ENCODE assay signal across 8 mouse cellular contexts in genomic region chr16:31493550-31493965, GRCm38 (mm10).
A peak's percentile ranks its signal among the peaks of the same experiment; 100 is the strongest.
DNase-seq lines count a peak whose midpoint lies in the region; ATAC-seq and TF ChIP-seq lines count a peak whose summit lies in the region.

No protein-coding gene starts in this region.

- peak overlapping the region; percentile 42; the same call in 1 of the 2 replicates for H3K27ac ChIP-seq in lung, embryonic 14.5 days (ENCODE audit: low read depth)
- peak overlapping the region; percentile 37; the same call in 1 of the 2 replicates for H3K27ac ChIP-seq in forebrain, embryonic 12.5 days
- no peak overlapping the region for H3K27ac ChIP-seq in midbrain, embryonic 16.5 days (ENCODE audit: low read length)

- intact Hi-C loops in left cerebral cortex, postnatal 25 days (cut with DNase I) = no loop called here

- TF ChIP-seq CTCF in lung, embryonic 14.5 days (IDR thresholded peaks at IDR 0.05; ENCODE audit: low read depth) = no peak

- DNase-seq in CD4-positive, CD25-positive, alpha-beta regulatory T cell, adult 2 months (ENCODE audit: low read depth, low spot score) = peak; percentile 6
- DNase-seq in lung, embryonic 14.5 days = no peak
- DNase-seq in lung, postnatal 25 days (ENCODE audit: low spot score) = no peak
- DNase-seq in ovary, adult 18-20 months (ENCODE audit: low spot score) = no peak
- DNase-seq in left cerebral cortex, postnatal 25 days (ENCODE audit: low spot score in 2 of 2) = no peak

- H3K4me1 ChIP-seq in lung, embryonic 14.5 days (ENCODE audit: insufficient read depth) = peaks cover 13% of the 10 kb centered on the region
- H3K4me1 ChIP-seq in forebrain, embryonic 12.5 days = peaks cover 42% of the 10 kb centered on the region
- H3K4me1 ChIP-seq in midbrain, embryonic 16.5 days (ENCODE audit: control insufficient read depth, insufficient read depth, low read length) = peaks cover 11% of the 10 kb centered on the region

- no peak overlapping the region for H3K4me3 ChIP-seq in lung, embryonic 14.5 days (ENCODE audit: low read depth, low read length)
- H3K4me3 ChIP-seq in forebrain, embryonic 12.5 days (replicated peaks) = no peak overlapping the region
- H3K4me3 ChIP-seq in midbrain, embryonic 16.5 days (ENCODE audit: low read depth, low read length) = no peak overlapping the region

- no peak for ATAC-seq in CD4-positive, CD25-positive, alpha-beta regulatory T cell, adult 4 months
- peak; percentile 51; the same call in 1 of the 2 replicates for ATAC-seq in lung, embryonic 14.5 days (ENCODE audit: insufficient read depth)
- ATAC-seq in forebrain, embryonic 12.5 days (ENCODE audit: low FRiP score) = no peak
- ATAC-seq in midbrain, embryonic 16.5 days = no peak

- H3K27me3 ChIP-seq in lung, embryonic 14.5 days (ENCODE audit: insufficient read depth, low read length) = no peaks in the 10 kb centered on the region
- peaks cover 10% of the 10 kb centered on the region; the same call in 1 of the 2 replicates for H3K27me3 ChIP-seq in forebrain, embryonic 12.5 days
- H3K27me3 ChIP-seq in midbrain, embryonic 16.5 days (ENCODE audit: control insufficient read depth, insufficient read depth, low read depth, low read length) = no peaks in the 10 kb centered on the region; the same call in 1 of the 2 replicates

- no peaks in the 10 kb centered on the region for H3K9me3 ChIP-seq in lung, embryonic 14.5 days (ENCODE audit: low read depth, low read length)
- no peaks in the 10 kb centered on the region for H3K9me3 ChIP-seq in forebrain, embryonic 12.5 days
- H3K9me3 ChIP-seq in midbrain, embryonic 16.5 days (replicated peaks; ENCODE audit: control insufficient read depth, low read length, poor library complexity, severe bottlenecking) = no peaks in the 10 kb centered on the region

- WGBS in lung, embryonic 14.5 days = 34% methylated on average over 6 of the region's 6 CpGs
- 40% methylated on average over 6 of the region's 6 CpGs for WGBS in forebrain, embryonic 12.5 days
- 31% methylated on average over 6 of the region's 6 CpGs for WGBS in midbrain, embryonic 16.5 days

- no peak overlapping the region for H3K9ac ChIP-seq in lung, embryonic 14.5 days
- H3K9ac ChIP-seq in forebrain, embryonic 12.5 days = no peak overlapping the region
- H3K9ac ChIP-seq in midbrain, embryonic 16.5 days (ENCODE audit: low read depth, low read length) = no peak overlapping the region

- H3K36me3 ChIP-seq in lung, embryonic 14.5 days (ENCODE audit: insufficient read depth) = no peaks in the 10 kb centered on the region
- no peaks in the 10 kb centered on the region for H3K36me3 ChIP-seq in forebrain, embryonic 12.5 days (replicated peaks)
- no peaks in the 10 kb centered on the region for H3K36me3 ChIP-seq in midbrain, embryonic 16.5 days (ENCODE audit: control insufficient read depth, insufficient read depth, low read length)

- peak overlapping the region; percentile 32 for H3K4me2 ChIP-seq in lung, embryonic 14.5 days
- H3K4me2 ChIP-seq in forebrain, embryonic 12.5 days = no peak overlapping the region
- H3K4me2 ChIP-seq in midbrain, embryonic 16.5 days (ENCODE audit: low read length) = 0 out of 2 replicates have a peak overlapping the region, but pooled peaks have one; percentile 3
